Mouse (Mus musculus) lung, postnatal 10 days (tissue): Measurements from ENCODE around the gene Shc1.
A peak's percentile ranks its signal among the peaks of the same experiment; 100 is the strongest.

Experiments used
- DNase-seq: peaks from one replicate; pipeline ENCODE4 v3.0.0; 2021

Gene Shc1

GRCm38 (mm10) chr3:89390699-89391662 lies 27.3 kb upstream of the Shc1 start:
- DNase-seq, result peak; percentile 55

- peak; percentile 80 for DNase-seq
These were observed 26.4 kb upstream of the Shc1 start for GRCm38 (mm10) chr3:89391663-89392511.

- DNase-seq, result peak; percentile 59
These were observed 25.4 kb upstream of the Shc1 start for GRCm38 (mm10) chr3:89392871-89393311.

DNA sequence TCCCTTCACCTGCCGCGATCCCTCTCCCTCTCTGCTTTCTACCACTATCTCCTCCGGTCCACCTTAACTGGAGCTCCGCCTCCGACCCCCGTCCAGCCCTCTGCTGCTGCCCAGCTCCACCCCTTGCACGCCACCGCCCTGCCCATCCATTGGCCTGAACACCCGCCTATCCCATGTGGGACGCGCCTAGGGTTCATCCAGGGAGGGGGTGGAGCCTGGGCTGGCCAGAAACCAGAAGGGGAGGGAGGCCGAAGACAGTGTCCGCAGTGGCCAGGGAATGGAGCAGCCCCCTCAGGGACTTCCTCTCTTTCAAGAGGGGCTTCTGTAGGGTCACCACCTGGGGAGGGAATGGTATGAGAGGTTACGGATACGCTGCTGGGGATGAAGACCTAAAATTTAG lies 24.6 kb upstream of the Shc1 start:
- peak; percentile 100 for DNase-seq

DNA sequence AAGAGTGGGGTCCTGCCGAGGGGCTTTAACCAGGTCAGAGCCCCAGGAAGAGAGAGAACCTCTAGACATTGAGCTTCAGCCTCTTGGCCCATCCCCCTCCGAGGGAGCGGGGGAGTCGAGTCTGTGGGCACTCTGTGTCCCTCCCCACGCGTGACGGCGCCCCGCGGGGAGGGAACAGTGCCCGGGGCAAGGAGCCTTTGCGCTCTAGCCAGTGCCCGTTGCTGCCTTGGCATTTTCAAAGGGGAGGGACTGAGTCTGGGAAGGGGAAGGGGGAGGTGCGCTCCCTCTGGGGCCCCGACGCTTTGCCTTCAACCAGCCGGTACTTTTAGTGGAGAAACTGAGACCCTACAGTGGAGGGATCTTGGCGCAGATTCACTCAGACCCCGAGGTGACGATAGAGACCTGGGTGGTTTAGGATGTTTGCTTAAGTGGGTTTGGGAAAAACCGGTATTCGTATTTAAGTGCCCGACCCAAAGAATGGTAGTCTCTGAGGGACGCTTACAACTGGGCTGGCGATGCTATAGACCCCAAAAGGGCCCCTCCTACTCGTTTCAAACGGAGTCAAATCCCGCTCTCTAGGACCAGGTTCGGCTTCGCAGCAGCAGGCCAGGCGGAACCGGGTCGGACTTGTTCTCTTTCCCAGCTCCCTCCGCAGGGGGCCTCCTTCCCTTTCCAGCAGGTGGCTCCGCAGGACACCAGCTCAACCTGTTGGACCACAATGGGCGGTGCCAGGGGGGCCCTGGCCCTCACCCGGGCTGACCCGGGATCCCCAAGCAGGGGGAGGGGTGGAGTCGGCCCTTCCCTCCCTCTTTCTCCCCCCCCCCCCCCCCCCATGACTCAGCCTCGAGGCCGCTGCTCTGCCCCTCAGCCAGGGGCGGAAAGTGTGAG lies 24.0 kb upstream of the Shc1 start, which contains the start of gene Zbtb7b:
Gene Zbtb7b, minus strand, starts transcription at position 771 of the 888 bp plus-strand sequence.
- DNase-seq, result peak; percentile 89

- peak; percentile 95 for DNase-seq
These were observed 23.4 kb upstream of the Shc1 start for GRCm38 (mm10) chr3:89394894-89395256.

GRCm38 (mm10) chr3:89395419-89395805 lies 22.8 kb upstream of the Shc1 start:
- DNase-seq, result peak; percentile 42

- DNase-seq, result peak; percentile 86
These were observed 22.2 kb upstream of the Shc1 start for GRCm38 (mm10) chr3:89395806-89396653.

DNA sequence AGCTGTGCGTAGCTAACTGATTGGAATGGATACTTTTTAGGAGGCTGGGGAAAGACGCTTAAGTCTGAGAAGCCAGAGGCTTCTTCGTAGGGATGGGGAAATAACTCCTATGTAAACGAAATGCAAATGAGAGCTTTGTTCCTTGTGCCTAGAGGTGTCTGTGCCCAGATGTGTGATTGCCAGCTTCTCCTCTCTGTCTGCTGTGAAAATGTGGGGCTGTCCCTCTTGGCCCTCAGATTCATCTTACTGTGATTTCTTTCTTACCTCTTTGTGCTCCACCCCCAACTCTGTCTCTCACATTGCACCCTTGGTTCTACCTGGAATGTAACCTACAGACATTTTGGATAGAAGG lies 21.6 kb upstream of the Shc1 start:
- DNase-seq, result no peak

GRCm38 (mm10) chr3:89401329-89401728 lies 16.9 kb upstream of the Shc1 start:
- DNase-seq, result no peak

GRCm38 (mm10) chr3:89402693-89403092 lies 15.6 kb upstream of the Shc1 start, which contains the start of gene Lenep:
Gene Lenep (minus strand): TSS chr3:89402793.
- no peak for DNase-seq

DNA sequence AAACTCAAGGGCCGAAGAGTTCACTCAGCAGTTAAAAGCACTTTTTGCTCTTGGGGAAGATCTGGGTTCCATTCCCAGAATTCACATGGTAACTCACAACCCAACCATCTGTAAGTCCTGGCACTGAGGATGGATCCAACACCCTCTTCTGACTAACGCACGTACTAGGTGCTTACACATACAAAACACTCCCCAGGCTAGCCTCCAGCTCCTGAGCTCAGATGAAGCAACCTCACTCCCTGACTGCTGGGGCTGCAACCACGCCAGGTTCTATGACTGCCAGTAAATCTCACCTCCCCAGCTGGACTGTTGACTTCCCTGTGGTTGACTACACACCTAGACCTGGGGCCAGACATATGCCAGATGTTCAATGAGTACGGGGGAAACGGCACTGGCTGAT lies 11.4 kb upstream of the Shc1 start:
- no peak for DNase-seq

- no peak for DNase-seq
These were observed 9.8 kb upstream of the Shc1 start for GRCm38 (mm10) chr3:89408448-89408847.

DNA sequence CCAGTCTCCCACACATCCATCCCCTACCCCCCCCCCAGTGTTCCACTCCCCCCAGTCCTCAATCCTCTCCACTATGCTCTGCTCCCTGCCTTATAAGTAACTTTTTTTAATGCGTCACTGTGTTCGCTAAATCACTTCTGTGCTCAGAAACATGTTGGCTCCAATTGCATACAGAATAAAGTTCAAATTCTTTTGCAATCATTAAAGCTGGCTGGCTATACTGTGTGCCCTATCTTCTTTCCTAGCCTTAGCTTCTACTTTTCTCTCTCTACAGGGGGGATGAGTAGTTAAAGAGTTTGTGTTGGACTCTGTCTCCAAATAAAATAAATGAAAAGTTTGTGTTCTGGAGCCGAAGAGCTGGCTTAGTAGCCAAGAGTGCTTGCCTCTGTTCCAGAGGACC lies 8.5 kb upstream of the Shc1 start:
- no peak for DNase-seq

- no peak for DNase-seq
These were observed 7.4 kb upstream of the Shc1 start for GRCm38 (mm10) chr3:89410864-89411263.

GRCm38 (mm10) chr3:89411490-89412393 lies 6.5 kb upstream of the Shc1 start, which contains the start of gene Flad1:
Gene Flad1 (minus strand): TSS chr3:89411870.
- peak; percentile 99 for DNase-seq

DNA sequence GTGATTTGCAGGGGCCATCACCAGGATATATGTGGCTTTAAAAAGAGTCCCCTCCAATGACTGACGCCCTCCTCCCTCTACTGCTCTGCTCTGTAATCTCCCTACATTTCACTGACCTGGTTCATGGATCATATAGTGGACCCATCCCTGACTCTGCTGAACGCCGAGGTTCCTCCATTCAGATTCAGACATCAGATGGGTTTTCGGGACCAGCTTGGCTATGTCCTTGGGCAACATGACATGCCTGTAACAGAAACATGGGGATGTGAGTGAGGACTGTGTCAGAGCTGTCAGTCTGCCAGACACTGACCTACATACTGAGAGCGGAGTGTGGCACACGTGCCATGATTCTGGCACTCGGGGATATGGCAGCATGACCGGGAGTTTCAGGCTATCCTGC lies 2.1 kb upstream of the Shc1 start:
- DNase-seq, result no peak

DNA sequence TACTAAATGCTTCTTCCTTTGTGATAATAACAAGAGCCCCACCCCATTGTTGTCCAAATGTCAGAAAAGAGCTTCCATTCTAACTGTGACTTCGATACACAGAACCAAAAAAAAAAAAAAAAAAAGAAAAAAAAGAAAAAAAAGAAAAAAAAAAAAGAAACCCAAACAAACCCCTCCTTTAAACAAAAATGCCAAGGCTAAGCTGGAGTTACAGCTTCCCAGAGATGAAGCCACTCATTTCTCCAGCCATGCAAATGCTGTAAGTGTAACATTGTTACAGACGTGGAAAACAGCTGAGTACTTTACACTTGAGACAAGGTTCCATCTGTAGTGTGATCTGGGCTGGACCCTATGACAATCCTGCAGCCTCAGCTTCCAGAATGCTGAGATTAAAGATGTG lies 1.1 kb upstream of the Shc1 start:
- DNase-seq, result no peak

GRCm38 (mm10) chr3:89417840-89418169 lies 438 bp upstream of the Shc1 start:
- DNase-seq, result no peak

- DNase-seq, result peak; percentile 95
These were observed 613 bp downstream of the Shc1 start for GRCm38 (mm10) chr3:89418861-89419250.

DNA sequence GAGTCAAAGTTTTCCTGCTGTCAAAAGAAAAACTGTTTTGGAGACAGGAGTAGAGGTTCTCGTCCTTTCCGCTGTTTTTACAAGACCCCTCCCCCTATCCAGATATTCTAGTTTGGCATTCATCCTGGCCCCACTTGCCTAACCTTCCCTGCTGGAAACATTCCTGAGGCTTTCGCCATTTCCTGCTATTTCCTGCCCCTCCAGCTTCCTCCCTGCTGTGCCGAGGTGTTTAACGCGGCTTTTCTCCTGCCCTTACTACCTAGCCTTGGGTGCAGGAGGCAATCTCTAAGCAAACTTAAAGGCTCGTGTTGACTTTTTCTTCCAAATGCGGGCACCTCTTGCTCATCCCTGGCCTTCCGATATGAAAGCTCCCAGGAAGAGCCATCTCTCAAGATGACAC lies 1.3 kb downstream of the Shc1 start:
- DNase-seq, result peak; percentile 89
